Mouse (Mus musculus) CH12.LX (cell line): ENCODE measurements around the gene Gm20388. TPM values are rescaled to one million over a fixed set of nuclear protein-coding genes. Genes with fewer than 3 reads are reported as not detected.
A peak's percentile ranks its signal among the peaks of the same experiment; 100 is the strongest.

Experiments used
- DNase-seq: peaks from one replicate; pipeline ENCODE4 v3.0.0-alpha.2; 2013; ENCODE audit errors: extremely low read depth
- H3K27ac ChIP-seq: 2 replicates; pipeline ENCODE4 v1.5.1; 2012; ENCODE audit warnings: low read depth, mild to moderate bottlenecking, control low read depth, moderate library complexity; ENCODE audit not compliant: insufficient read depth
- H3K27me3 ChIP-seq: replicated peaks from 2 replicates; pipeline ENCODE3; 2012; ENCODE audit warnings: inconsistent platforms
- H3K36me3 ChIP-seq, 2 experiments: replicated peaks in 1 of 2; 2 replicates each; pipeline versions ENCODE3 to v1.6.1; 2012; ENCODE audit warnings: inconsistent platforms in 1 of 2, low read length in 1 of 2, mild to moderate bottlenecking in 1 of 2, mixed read lengths in 1 of 2, moderate library complexity in 1 of 2; ENCODE audit not compliant: control insufficient read depth in 1 of 2, insufficient read depth in 1 of 2
- H3K4me1 ChIP-seq, 2 experiments: 2 replicates each; pipeline ENCODE4 v1.6.1; 2012; ENCODE audit warnings: inconsistent platforms in 1 of 2, moderate library complexity in 1 of 2; ENCODE audit not compliant: insufficient read depth in 2 of 2, control insufficient read depth in 1 of 2
- H3K4me2 ChIP-seq: 2 replicates; pipeline ENCODE4 v1.6.1; 2012; ENCODE audit warnings: low read depth, mild to moderate bottlenecking, control low read depth; ENCODE audit not compliant: poor library complexity, insufficient read depth, severe bottlenecking
- H3K4me3 ChIP-seq, 3 experiments: fragments of 150-350 bp in 1 of 3; sonication (generic) in 1 of 3; replicated peaks in 1 of 3; 2 replicates each; pipeline versions ENCODE3 to v1.5.1; 2011 to 2012; ENCODE audit warnings: low read depth in 2 of 3, low read length in 2 of 3, mild to moderate bottlenecking in 2 of 3, moderate library complexity in 2 of 3, control low read depth in 1 of 3, improper control_type of control experiment in 1 of 3, inconsistent platforms in 1 of 3, mixed read lengths in 1 of 3; ENCODE audit not compliant: poor library complexity in 1 of 3
- H3K79me2 ChIP-seq: replicated peaks from 2 replicates; pipeline ENCODE4 v1.6.1; 2012; ENCODE audit warnings: mild to moderate bottlenecking, moderate library complexity; ENCODE audit not compliant: control insufficient read depth, poor library complexity, insufficient read depth, severe bottlenecking; ENCODE audit errors: extremely low read depth
- H3K9ac ChIP-seq: 2 replicates; pipeline ENCODE4 v1.6.1; 2012; ENCODE audit warnings: low read depth, mild to moderate bottlenecking, control low read depth, moderate library complexity; ENCODE audit not compliant: insufficient read depth
- H3K9me3 ChIP-seq: replicated peaks from 2 replicates; pipeline ENCODE3; 2012; ENCODE audit warnings: low read length, inconsistent platforms, mixed read lengths
- BHLHE40 ChIP-seq: IDR thresholded peaks from 2 replicates; pipeline ENCODE4 v1.6.1; 2011; ENCODE audit warnings: mild to moderate bottlenecking, low read depth, low read length, improper control_type of control experiment
- CHD1 ChIP-seq: IDR thresholded peaks from 2 replicates; pipeline ENCODE4 v1.6.1; 2012; ENCODE audit warnings: low read depth, low read length, improper control_type of control experiment, inconsistent platforms
- CHD2 ChIP-seq: IDR thresholded peaks from 2 replicates; pipeline ENCODE4 v1.6.1; 2011; ENCODE audit warnings: low read length, improper control_type of control experiment
- CTCF ChIP-seq, 2 experiments: IDR thresholded peaks in 1 of 2; conservative IDR thresholded peaks in 1 of 2; 2 replicates each; pipeline ENCODE4 v1.5.1; 2011 to 2012; ENCODE audit warnings: low read depth in 2 of 2, low read length in 2 of 2, improper control_type of control experiment in 1 of 2, inconsistent platforms in 1 of 2, mild to moderate bottlenecking in 1 of 2, moderate library complexity in 1 of 2
- E2F4 ChIP-seq: IDR thresholded peaks from 2 replicates; pipeline ENCODE4 v1.6.1; 2011; ENCODE audit warnings: low read depth, low read length, improper control_type of control experiment; ENCODE audit not compliant: insufficient replicate concordance
- ELF1 ChIP-seq: IDR thresholded peaks from 2 replicates; pipeline ENCODE4 v1.6.1; 2014; ENCODE audit warnings: low read depth, mild to moderate bottlenecking, inconsistent platforms, low read length, improper control_type of control experiment
- EP300 ChIP-seq: IDR thresholded peaks from 2 replicates; pipeline ENCODE4 v1.6.1; 2011; ENCODE audit warnings: low read length, improper control_type of control experiment
- ETS1 ChIP-seq: conservative IDR thresholded peaks from 2 replicates; pipeline ENCODE4 v1.6.1; 2012; ENCODE audit warnings: low read depth, mild to moderate bottlenecking, inconsistent platforms, low read length, improper control_type of control experiment, moderate library complexity
- GABPA ChIP-seq: IDR thresholded peaks from 2 replicates; pipeline ENCODE4 v1.6.1; 2012; ENCODE audit warnings: low read depth, low read length, improper control_type of control experiment, inconsistent platforms; ENCODE audit not compliant: insufficient replicate concordance
- HCFC1 ChIP-seq: IDR thresholded peaks from 2 replicates; pipeline ENCODE4 v1.6.1; 2012; ENCODE audit warnings: low read depth, mild to moderate bottlenecking, inconsistent platforms, low read length, improper control_type of control experiment
- IRF4 ChIP-seq: IDR thresholded peaks from 2 replicates; pipeline ENCODE4 v1.6.1; 2014; ENCODE audit warnings: low read depth, mild to moderate bottlenecking, inconsistent platforms, low read length, improper control_type of control experiment
- JUN ChIP-seq: IDR thresholded peaks from 2 replicates; pipeline ENCODE4 v1.6.1; 2011; ENCODE audit warnings: low read depth, mild to moderate bottlenecking, low read length, improper control_type of control experiment, moderate library complexity; ENCODE audit not compliant: insufficient read depth
- JUND ChIP-seq: conservative IDR thresholded peaks from 2 replicates; pipeline ENCODE4 v1.6.1; 2011; ENCODE audit warnings: low read depth, low read length, improper control_type of control experiment
- KAT2A ChIP-seq: IDR thresholded peaks from 2 replicates; pipeline ENCODE4 v1.6.1; 2012; ENCODE audit warnings: low read length, improper control_type of control experiment, inconsistent platforms; ENCODE audit not compliant: insufficient replicate concordance
- MAFK ChIP-seq: IDR thresholded peaks from 2 replicates; pipeline ENCODE4 v1.6.1; 2011; ENCODE audit warnings: low read length, improper control_type of control experiment; ENCODE audit not compliant: insufficient replicate concordance
- MAX ChIP-seq: IDR thresholded peaks from 2 replicates; pipeline ENCODE4 v1.6.1; 2011; ENCODE audit warnings: low read length, improper control_type of control experiment
- MAZ ChIP-seq: IDR thresholded peaks from 2 replicates; pipeline ENCODE4 v1.6.1; 2012; ENCODE audit warnings: low read depth, mild to moderate bottlenecking, inconsistent platforms, low read length, improper control_type of control experiment, moderate library complexity
- MEF2A ChIP-seq: IDR thresholded peaks from 2 replicates; pipeline ENCODE4 v1.6.1; 2014; ENCODE audit warnings: low read depth, mild to moderate bottlenecking, inconsistent platforms, low read length, improper control_type of control experiment, borderline replicate concordance
- MXI1 ChIP-seq: IDR thresholded peaks from 2 replicates; pipeline ENCODE4 v1.6.1; 2011; ENCODE audit warnings: mild to moderate bottlenecking, low read depth, low read length, improper control_type of control experiment
- MYC ChIP-seq: IDR thresholded peaks from 2 replicates; pipeline ENCODE4 v1.6.1; 2011; ENCODE audit warnings: low read depth, mild to moderate bottlenecking, improper control_type of control experiment, low read length
- NELFE ChIP-seq: IDR thresholded peaks from 2 replicates; pipeline ENCODE4 v1.6.1; 2011; ENCODE audit warnings: low read depth, low read length, improper control_type of control experiment
- NRF1 ChIP-seq: IDR thresholded peaks from 2 replicates; pipeline ENCODE4 v1.6.1; 2014; ENCODE audit warnings: low read depth, mild to moderate bottlenecking, inconsistent platforms, low read length, improper control_type of control experiment, moderate library complexity
- PAX5 ChIP-seq: IDR thresholded peaks from 2 replicates; pipeline ENCODE4 v1.6.1; 2012; ENCODE audit warnings: low read length, inconsistent platforms, mixed read lengths
- POLR2A ChIP-seq: IDR thresholded peaks from 2 replicates; pipeline ENCODE4 v1.6.1; 2011; ENCODE audit warnings: low read depth, mild to moderate bottlenecking, improper control_type of control experiment, low read length
- POLR2AphosphoS2 ChIP-seq: IDR thresholded peaks from 2 replicates; pipeline ENCODE4 v1.6.1; 2011; ENCODE audit warnings: low read depth, low read length, improper control_type of control experiment
- RAD21 ChIP-seq: IDR thresholded peaks from 2 replicates; pipeline ENCODE4 v1.6.1; 2011; ENCODE audit warnings: low read depth, mild to moderate bottlenecking, low read length, improper control_type of control experiment, moderate library complexity
- RCOR1 ChIP-seq: conservative IDR thresholded peaks from 2 replicates; pipeline ENCODE4 v1.6.1; 2012; ENCODE audit warnings: low read depth, mild to moderate bottlenecking, inconsistent platforms, low read length, improper control_type of control experiment
- SIN3A ChIP-seq: IDR thresholded peaks from 2 replicates; pipeline ENCODE4 v1.6.1; 2012; ENCODE audit warnings: low read length, improper control_type of control experiment, inconsistent platforms
- SMC3 ChIP-seq: IDR thresholded peaks from 2 replicates; pipeline ENCODE4 v1.6.1; 2011; ENCODE audit warnings: low read depth, low read length, improper control_type of control experiment
- TBP ChIP-seq: conservative IDR thresholded peaks from 2 replicates; pipeline ENCODE4 v1.6.1; 2011; ENCODE audit warnings: low read depth, low read length, improper control_type of control experiment
- TCF12 ChIP-seq: IDR thresholded peaks from 2 replicates; pipeline ENCODE4 v1.6.1; 2014; ENCODE audit warnings: low read depth, mild to moderate bottlenecking, inconsistent platforms, low read length, improper control_type of control experiment
- UBTF ChIP-seq: IDR thresholded peaks from 2 replicates; pipeline ENCODE4 v1.6.1; 2012; ENCODE audit warnings: low read depth, mild to moderate bottlenecking, inconsistent platforms, low read length, improper control_type of control experiment, moderate library complexity
- USF1 ChIP-seq: IDR thresholded peaks from 2 replicates; pipeline ENCODE4 v1.6.1; 2014; ENCODE audit warnings: low read depth, mild to moderate bottlenecking, inconsistent platforms, low read length, improper control_type of control experiment
- USF2 ChIP-seq: conservative IDR thresholded peaks from 2 replicates; pipeline ENCODE4 v1.6.1; 2011; ENCODE audit warnings: low read depth, low read length, improper control_type of control experiment
- ZC3H11A ChIP-seq: IDR thresholded peaks from 2 replicates; pipeline ENCODE4 v1.6.1; 2012; ENCODE audit warnings: low read depth, mild to moderate bottlenecking, inconsistent platforms, low read length, improper control_type of control experiment
- ZKSCAN1 ChIP-seq: IDR thresholded peaks from 2 replicates; pipeline ENCODE4 v1.6.1; 2012; ENCODE audit warnings: low read depth, inconsistent platforms, low read length, improper control_type of control experiment, borderline replicate concordance
- ZMIZ1 ChIP-seq: IDR thresholded peaks from 2 replicates; pipeline ENCODE4 v1.6.1; 2012; ENCODE audit warnings: low read depth, mild to moderate bottlenecking, inconsistent platforms, low read length, improper control_type of control experiment
- ZNF384 ChIP-seq: IDR thresholded peaks from 2 replicates; pipeline ENCODE4 v1.6.1; 2012; ENCODE audit warnings: low read depth, low read length, improper control_type of control experiment, inconsistent platforms
- dilution Hi-C: fragments of 300-500 bp; cut with MboI; formaldehyde crosslinking; loops from 2 replicates; pipeline ENCODE4 v1.14.3; 2020; ENCODE audit warnings: low sequenced_read_pairs; ENCODE audit not compliant: extremely low pct_unique_long_range_greater_than_20kb, extremely low pct_ligation_motif_present
- in situ Hi-C: fragments of 300-500 bp; cut with MboI; formaldehyde crosslinking; loops from 3 replicates; pipeline ENCODE4 v1.14.3; 2019; ENCODE audit warnings: low sequenced_read_pairs, low pct_ligation_motif_present, low pct_unique_long_range_greater_than_20kb, mixed read lengths
- polyA plus RNA-seq: library from polyadenylated mRNA; unstranded; fragments of >175 nt; gene quantifications from 2 replicates; pipeline ENCODE4 v1.2.1, GENCODE M21; 2012; ENCODE audit warnings: low read depth; ENCODE audit not compliant: insufficient read length
- total RNA-seq, 2 experiments: library from RNA; depleted of rRNA; stranded (reverse); fragments of 300-350 nt in 1 of 2; fragments of >200 nt in 1 of 2; gene quantifications; 2 replicates each; pipeline ENCODE4 v1.2.3; 2012 to 2014

The Gm20388 gene
- total and polyA plus RNA-seq, 3 experiments, result 14.8 to 26.3 (median 22.2) TPM

DNA sequence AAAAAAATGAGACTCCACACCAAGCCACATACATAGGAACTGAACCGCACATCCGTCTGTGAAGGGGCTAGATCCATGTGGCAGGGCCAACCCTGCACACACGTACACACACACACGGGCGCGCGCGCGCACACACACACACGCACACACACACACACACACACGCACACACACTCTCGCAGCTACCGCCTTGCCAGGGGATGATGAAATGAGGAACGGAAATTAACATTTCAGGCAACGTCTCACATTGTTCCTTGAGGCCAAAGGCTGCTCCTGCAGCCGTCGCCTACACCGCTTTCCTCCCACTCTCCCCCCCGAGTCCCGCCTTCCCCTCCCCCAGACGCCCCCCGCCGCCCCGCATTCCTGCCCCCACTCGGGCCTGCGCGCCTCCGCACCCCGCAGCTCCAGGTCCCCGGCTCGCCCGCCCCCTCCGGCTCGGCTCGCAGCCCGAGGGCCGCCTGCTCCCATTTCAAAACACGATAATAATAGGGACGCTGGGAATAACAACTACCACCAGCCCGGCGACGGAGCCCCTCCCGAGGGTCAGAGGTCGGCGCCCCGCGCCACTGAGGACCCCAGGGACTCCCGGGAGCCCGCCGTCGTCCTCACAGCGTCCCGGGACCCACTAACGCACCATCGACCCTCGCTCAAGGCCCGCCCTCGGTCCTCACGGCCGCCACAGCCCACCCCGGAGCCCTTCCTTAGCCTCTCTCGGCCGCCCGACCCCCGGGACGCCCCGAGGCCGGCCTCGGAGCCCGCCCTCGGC is 3130.6 kb downstream of the Gm20388 start:
- no peaks in the 10 kb centered on the region for H3K9me3 ChIP-seq
- no peaks in the 10 kb centered on the region for H3K27me3 ChIP-seq
- peaks cover 4 to 29% of the 10 kb centered on the region in 2 experiments for H3K36me3 ChIP-seq
- dilution Hi-C loops (no loop called here), in situ Hi-C loops (no loop called here)
- H3K27ac ChIP-seq, result peak overlapping the region; percentile 86
- peak overlapping the region; percentile 59 to 99 (median 95) for H3K4me3 ChIP-seq
- peak overlapping the region; percentile 99 for H3K9ac ChIP-seq
- DNase-seq, result peak; percentile 82
- TF ChIP-seq NELFE (peak; percentile 45; the same call in 1 of the 2 replicates), UBTF (no peak), SMC3 (no peak), EP300 (no peak), POLR2AphosphoS2 (no peak), JUN (no peak), SIN3A (peak; percentile 81), ZC3H11A (no peak), RCOR1 (no peak), ZKSCAN1 (no peak), GABPA (no peak), ZNF384 (no peak), PAX5 (no peak), POLR2A (peak; percentile 45), USF2 (no peak), ETS1 (0 out of 2 replicates have a peak, but pooled peaks have one; percentile 13), MAFK (no peak), CTCF (conservative IDR thresholded peaks at IDR 0.05 in 1 of 2, IDR thresholded peaks at IDR 0.05 in 1 of 2; ENCODE audit: low read depth in 2 of 2, low read length in 2 of 2) (no peak), ELF1 (0 out of 2 replicates have a peak, but pooled peaks have one; percentile 26), E2F4 (no peak), CHD2 (0 out of 2 replicates have a peak, but pooled peaks have one; percentile 12), HCFC1 (peak; percentile 62), RAD21 (no peak), TBP (0 out of 2 replicates have a peak, but pooled peaks have one; percentile 34), ZMIZ1 (peak; percentile 41; the same call in 1 of the 2 replicates), MAZ (no peak), MYC (peak; percentile 84; the same call in 1 of the 2 replicates), NRF1 (peak; percentile 64), TCF12 (peak; percentile 7; the same call in 1 of the 2 replicates), JUND (no peak), CHD1 (no peak; the same call in 1 of the 2 replicates), MXI1 (peak; percentile 92), MEF2A (peak; percentile 14; the same call in 1 of the 2 replicates), MAX (peak; percentile 78; the same call in 1 of the 2 replicates), BHLHE40 (peak; percentile 39; the same call in 1 of the 2 replicates), IRF4 (peak; percentile 60), USF1 (no peak), KAT2A (0 out of 2 replicates have a peak, but pooled peaks have one; percentile 42)
- peaks cover 6 to 46% of the 10 kb centered on the region in 2 experiments for H3K4me1 ChIP-seq
- H3K4me2 ChIP-seq, result peak overlapping the region; percentile 63
- peaks cover 72% of the 10 kb centered on the region for H3K79me2 ChIP-seq
